Mouse (Mus musculus): Measurements from ENCODE around the gene Ngdn. TPM values are rescaled to one million over a fixed set of nuclear protein-coding genes. Genes with fewer than 3 reads are reported as not detected.
"Not testable (repeated sequence)": the region's sequence is repeated elsewhere in the genome, so short reads cannot be mapped to it uniquely, and the experiment has no call there.

Ngdn gene
- total RNA-seq (2014; rRNA removed; ENCODE audit: low replicate concordance): 20.2 and 50.1 TPM in 2 replicates
- polyA plus RNA-seq (2015; fragmentation: Nextera tagmentation; extraction: Ambion mirVana): 50.0 and 50.9 TPM in 2 replicates

DNA sequence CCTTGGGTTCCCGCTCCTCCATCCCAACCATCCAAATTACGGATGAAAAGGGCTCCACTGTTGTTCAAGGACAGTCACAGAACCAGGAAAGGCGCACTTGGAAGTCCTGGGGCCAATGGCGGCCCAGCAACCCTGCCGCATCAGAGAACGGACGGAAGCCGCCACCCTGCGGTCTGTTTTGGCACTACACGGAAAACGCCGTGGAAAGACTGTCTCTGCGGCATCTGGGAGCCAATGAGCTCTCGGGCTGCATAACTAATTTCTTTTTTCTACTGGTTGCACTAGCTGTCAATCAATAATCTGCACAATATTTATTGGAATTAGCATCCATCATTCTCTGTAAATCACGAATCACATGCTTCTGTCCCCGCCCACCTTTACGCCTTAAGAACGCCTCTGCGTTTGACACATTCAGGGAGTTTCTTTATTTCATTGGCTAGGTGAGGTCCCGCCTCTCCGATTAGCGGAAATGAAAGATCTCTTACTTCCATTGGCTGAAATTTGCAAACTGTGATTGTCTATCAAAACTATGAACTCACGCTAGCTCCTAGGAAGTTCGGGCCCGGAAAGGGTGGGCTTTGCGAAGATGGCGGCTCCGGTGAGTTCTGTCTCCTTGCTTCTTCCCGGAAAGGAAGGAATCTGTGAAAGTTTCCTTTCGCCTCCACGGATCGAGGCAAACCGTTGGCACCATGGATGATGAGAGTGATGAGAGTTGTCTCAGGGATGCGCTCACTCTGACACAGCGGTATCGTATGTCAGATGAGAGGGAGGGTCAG lies at the start of gene Ngdn:
Gene Ngdn, plus strand, starts transcription at position 464 of the 776 bp plus-strand sequence.
- H3K36me3 ChIP-seq (replicated peaks; ENCODE audit: control insufficient read depth, insufficient read depth, low read length): peaks cover 20% of the 10 kb centered on the region
- H3K27me3 ChIP-seq (ENCODE audit: control insufficient read depth, insufficient read depth, low read length): no peaks in the 10 kb centered on the region
- peak within 1 kb of the TSS; percentile 78 for H3K4me3 ChIP-seq (ENCODE audit: low read depth, low read length)
- H3K27ac ChIP-seq (ENCODE audit: low read depth): peak within 1 kb of the TSS; percentile 98
- TF ChIP-seq CTCF (IDR thresholded peaks at IDR 0.05; ENCODE audit: low read depth) (peak; percentile 93), EP300 (IDR thresholded peaks at IDR 0.05; ENCODE audit: low read depth) (peak; percentile 94)
- peak within 1 kb of the TSS; percentile 80 for H3K9ac ChIP-seq (replicated peaks; ENCODE audit: low read depth, low read length)
- WGBS: under 1% methylated on average over 36 of the region's 36 CpGs
- H3K4me1 ChIP-seq (ENCODE audit: control insufficient read depth, insufficient read depth): 0 out of 2 replicates have a peak, but pooled peaks cover 3% of the 10 kb centered on the region
- peak; percentile 100 for DNase-seq (ENCODE audit: low spot score)
- H3K4me2 ChIP-seq (ENCODE audit: low read depth, low read length): peak within 1 kb of the TSS; percentile 91
- ATAC-seq (ENCODE audit: insufficient read depth, low read depth): peak; percentile 91
- H3K9me3 ChIP-seq (replicated peaks; ENCODE audit: control insufficient read depth, low read length): no peaks in the 10 kb centered on the region

- ATAC-seq (ENCODE audit: insufficient read depth, low read depth): no peak
- Histone ChIP-seq H3K4me2 (ENCODE audit: low read depth, low read length) (peak overlapping the region; percentile 58), H3K4me1 (ENCODE audit: control insufficient read depth, insufficient read depth) (no peaks in the 10 kb centered on the region), H3K27me3 (ENCODE audit: control insufficient read depth, insufficient read depth, low read length) (no peaks in the 10 kb centered on the region), H3K27ac (ENCODE audit: low read depth) (peak overlapping the region; percentile 96), H3K36me3 (replicated peaks; ENCODE audit: control insufficient read depth, insufficient read depth, low read length) (peaks cover 50% of the 10 kb centered on the region), H3K9ac (replicated peaks; ENCODE audit: low read depth, low read length) (peak overlapping the region; percentile 98), H3K9me3 (replicated peaks; ENCODE audit: control insufficient read depth, low read length) (no peaks in the 10 kb centered on the region), H3K4me3 (ENCODE audit: low read depth, low read length) (peak overlapping the region; percentile 70)
- WGBS: 31% methylated on average over 6 of the region's 6 CpGs
- DNase-seq (ENCODE audit: low spot score): no peak
- TF ChIP-seq EP300 (IDR thresholded peaks at IDR 0.05; ENCODE audit: low read depth): no peak
- TF ChIP-seq CTCF (IDR thresholded peaks at IDR 0.05; ENCODE audit: low read depth): no peak
Observed at GRCm38 (mm10) chr14:54965631-54966030, 49.6 kb upstream of the Ngdn start.

GRCm38 (mm10) chr14:54966320-54966977 lies 48.8 kb upstream of the Ngdn start, which contains the start of gene Myh6:
Gene Myh6 (minus strand): TSS chr14:54966927.
- H3K9ac ChIP-seq (replicated peaks; ENCODE audit: low read depth, low read length): peak within 1 kb of the TSS; percentile 98
- 34% methylated on average over 7 of the region's 7 CpGs for WGBS
- no peaks in the 10 kb centered on the region for H3K4me1 ChIP-seq (ENCODE audit: control insufficient read depth, insufficient read depth)
- ATAC-seq (ENCODE audit: insufficient read depth, low read depth) (peak; percentile 59), DNase-seq (ENCODE audit: low spot score) (peak; percentile 97)
- H3K4me2 ChIP-seq (ENCODE audit: low read depth, low read length): peak within 1 kb of the TSS; percentile 58
- H3K27ac ChIP-seq (ENCODE audit: low read depth): peak within 1 kb of the TSS; percentile 96
- H3K36me3 ChIP-seq (replicated peaks; ENCODE audit: control insufficient read depth, insufficient read depth, low read length): peaks cover 49% of the 10 kb centered on the region
- no peaks in the 10 kb centered on the region for H3K27me3 ChIP-seq (ENCODE audit: control insufficient read depth, insufficient read depth, low read length)
- TF ChIP-seq EP300 (IDR thresholded peaks at IDR 0.05; ENCODE audit: low read depth) (peak; percentile 95), CTCF (IDR thresholded peaks at IDR 0.05; ENCODE audit: low read depth) (no peak)
- H3K9me3 ChIP-seq (replicated peaks; ENCODE audit: control insufficient read depth, low read length): no peaks in the 10 kb centered on the region
- H3K4me3 ChIP-seq (ENCODE audit: low read depth, low read length): peak within 1 kb of the TSS; percentile 70

DNA sequence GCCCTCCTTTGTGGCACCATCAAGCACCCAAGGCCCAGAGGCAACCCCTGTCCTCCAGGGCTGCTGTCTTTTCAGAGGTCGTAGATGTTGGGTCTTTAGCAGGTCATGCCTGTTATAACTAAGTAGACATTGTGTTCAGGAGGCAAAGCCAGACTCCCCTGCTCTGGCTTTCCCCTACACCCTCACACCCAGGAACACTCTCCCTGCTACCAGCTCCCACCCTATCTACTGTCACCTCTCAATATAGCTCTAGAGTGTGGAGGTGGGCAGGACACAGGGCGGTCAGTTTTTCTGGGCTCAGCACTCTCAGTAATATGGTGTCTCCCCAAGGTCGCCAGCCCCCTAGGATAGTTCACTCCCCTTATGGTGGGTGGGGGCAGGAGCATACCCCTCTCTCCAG lies 47.4 kb upstream of the Ngdn start:
- peak overlapping the region; percentile 57 for H3K4me2 ChIP-seq (ENCODE audit: low read depth, low read length)
- no peaks in the 10 kb centered on the region for H3K27me3 ChIP-seq (ENCODE audit: control insufficient read depth, insufficient read depth, low read length)
- H3K4me3 ChIP-seq (ENCODE audit: low read depth, low read length): peak overlapping the region; percentile 52
- H3K9ac ChIP-seq (replicated peaks; ENCODE audit: low read depth, low read length): peak overlapping the region; percentile 77
- no peaks in the 10 kb centered on the region for H3K4me1 ChIP-seq (ENCODE audit: control insufficient read depth, insufficient read depth)
- H3K27ac ChIP-seq (ENCODE audit: low read depth): peak overlapping the region; percentile 96
- no peak for TF ChIP-seq EP300 (IDR thresholded peaks at IDR 0.05; ENCODE audit: low read depth)
- no peak for TF ChIP-seq CTCF (IDR thresholded peaks at IDR 0.05; ENCODE audit: low read depth)
- 43% methylated on average over 3 of the region's 3 CpGs for WGBS
- no peaks in the 10 kb centered on the region for H3K9me3 ChIP-seq (replicated peaks; ENCODE audit: control insufficient read depth, low read length)
- DNase-seq (ENCODE audit: low spot score) (peak; percentile 88), ATAC-seq (ENCODE audit: insufficient read depth, low read depth) (peak; percentile 34)
- H3K36me3 ChIP-seq (replicated peaks; ENCODE audit: control insufficient read depth, insufficient read depth, low read length): peaks cover 50% of the 10 kb centered on the region

DNA sequence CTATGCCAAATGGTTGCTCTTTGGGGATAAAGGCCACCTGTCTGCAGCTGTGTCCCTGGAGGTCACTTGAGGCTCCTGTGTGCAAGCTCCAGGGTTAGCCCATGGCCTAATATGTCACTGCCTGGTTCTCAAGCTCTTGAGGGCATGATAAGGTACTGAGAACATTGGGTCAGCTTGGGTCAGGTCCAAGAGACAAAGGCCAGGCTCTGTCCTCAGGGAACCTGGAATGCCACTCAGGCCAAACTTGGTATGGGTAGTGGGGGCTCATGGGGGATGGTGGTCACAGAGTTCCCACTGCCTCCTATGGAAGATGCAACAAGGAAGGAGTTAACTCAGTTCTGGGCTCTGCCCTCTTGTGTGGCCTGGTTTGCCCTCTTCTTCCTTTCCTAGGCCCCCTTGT lies 46.9 kb upstream of the Ngdn start:
- peak overlapping the region; percentile 96 for H3K27ac ChIP-seq (ENCODE audit: low read depth)
- peak overlapping the region; percentile 52 for H3K4me3 ChIP-seq (ENCODE audit: low read depth, low read length)
- no peaks in the 10 kb centered on the region for H3K9me3 ChIP-seq (replicated peaks; ENCODE audit: control insufficient read depth, low read length)
- H3K36me3 ChIP-seq (replicated peaks; ENCODE audit: control insufficient read depth, insufficient read depth, low read length): peaks cover 50% of the 10 kb centered on the region
- H3K4me1 ChIP-seq (ENCODE audit: control insufficient read depth, insufficient read depth): no peaks in the 10 kb centered on the region
- TF ChIP-seq CTCF (IDR thresholded peaks at IDR 0.05; ENCODE audit: low read depth) (0 out of 2 replicates have a peak, but pooled peaks have one; percentile 10), EP300 (IDR thresholded peaks at IDR 0.05; ENCODE audit: low read depth) (peak; percentile 98)
- peak overlapping the region; percentile 61 for H3K4me2 ChIP-seq (ENCODE audit: low read depth, low read length)
- peak; percentile 95 for DNase-seq (ENCODE audit: low spot score)
- peak; percentile 62 for ATAC-seq (ENCODE audit: insufficient read depth, low read depth)
- peak overlapping the region; percentile 77 for H3K9ac ChIP-seq (replicated peaks; ENCODE audit: low read depth, low read length)
- H3K27me3 ChIP-seq (ENCODE audit: control insufficient read depth, insufficient read depth, low read length): no peaks in the 10 kb centered on the region

GRCm38 (mm10) chr14:54972786-54973185 lies 42.5 kb upstream of the Ngdn start:
- not testable (repeated sequence) for H3K4me1 ChIP-seq (ENCODE audit: control insufficient read depth, insufficient read depth)

More at GRCm38 (mm10) chr14:54972786-54973185, 42.5 kb upstream of the Ngdn start:
- Histone ChIP-seq H3K36me3 (replicated peaks; ENCODE audit: control insufficient read depth, insufficient read depth, low read length) (peaks cover 62% of the 10 kb centered on the region), H3K27ac (ENCODE audit: low read depth) (peak overlapping the region; percentile 96), H3K4me3 (ENCODE audit: low read depth, low read length) (peak overlapping the region; percentile 52; the same call in 1 of the 2 replicates), H3K4me2 (ENCODE audit: low read depth, low read length) (peak overlapping the region; percentile 61), H3K9ac (replicated peaks; ENCODE audit: low read depth, low read length) (peak overlapping the region; percentile 60; the same call in 1 of the 2 replicates)
- DNase-seq (ENCODE audit: low spot score); H3K27me3 ChIP-seq (ENCODE audit: control insufficient read depth, insufficient read depth, low read length); H3K9me3 ChIP-seq (replicated peaks; ENCODE audit: control insufficient read depth, low read length); ATAC-seq (ENCODE audit: insufficient read depth, low read depth): not testable (repeated sequence)
- 54% methylated on average over 6 of the region's 11 CpGs for WGBS
